Mouse (Mus musculus): ENCODE measurements around the gene Zfp628.
A peak's percentile ranks its signal among the peaks of the same experiment; 100 is the strongest.
"Not testable (repeated sequence)": the region's sequence is repeated elsewhere in the genome, so short reads cannot be mapped to it uniquely, and the experiment has no call there.

The Zfp628 gene

GRCm38 (mm10) chr7:4915007-4915665, at the start of gene Zfp628:
Gene Zfp628, plus strand, starts transcription at chr7:4915217.
- peak; percentile 95 for DNase-seq (ENCODE audit: inconsistent ontology term)

- peak; percentile 99 for DNase-seq (ENCODE audit: inconsistent ontology term)
These were observed 49.2 kb upstream of the Zfp628 start for GRCm38 (mm10) chr7:4865579-4866493.

GRCm38 (mm10) chr7:4866631-4867180, 48.3 kb upstream of the Zfp628 start:
- no peak for DNase-seq (ENCODE audit: inconsistent ontology term)

- DNase-seq (ENCODE audit: inconsistent ontology term), result no peak
These were observed 44.9 kb upstream of the Zfp628 start, which contains the start of gene Isoc2b for GRCm38 (mm10) chr7:4870133-4870532. Gene Isoc2b, minus strand, starts transcription at chr7:4870258.

- peak; percentile 99 for DNase-seq (ENCODE audit: inconsistent ontology term)
These were observed 38.2 kb upstream of the Zfp628 start, which contains the start of gene Isoc2a for GRCm38 (mm10) chr7:4876753-4877221. Gene Isoc2a, plus strand, starts transcription at chr7:4877153.

GRCm38 (mm10) chr7:4877226-4877625, 37.8 kb upstream of the Zfp628 start:
- no peak for DNase-seq (ENCODE audit: inconsistent ontology term)

- DNase-seq (ENCODE audit: inconsistent ontology term), result no peak
These were observed 36.8 kb upstream of the Zfp628 start for GRCm38 (mm10) chr7:4878186-4878585.

- DNase-seq (ENCODE audit: inconsistent ontology term), result not testable (repeated sequence)
These were observed 36.0 kb upstream of the Zfp628 start for GRCm38 (mm10) chr7:4879036-4879435.

GRCm38 (mm10) chr7:4886680-4887079, 28.3 kb upstream of the Zfp628 start:
- DNase-seq (ENCODE audit: inconsistent ontology term), result no peak

- no peak for DNase-seq (ENCODE audit: inconsistent ontology term)
These were observed 19.8 kb upstream of the Zfp628 start for GRCm38 (mm10) chr7:4895186-4895585.

- no peak for DNase-seq (ENCODE audit: inconsistent ontology term)
These were observed 16.0 kb upstream of the Zfp628 start for GRCm38 (mm10) chr7:4898851-4899648.

GRCm38 (mm10) chr7:4899649-4900522, 15.1 kb upstream of the Zfp628 start:
- DNase-seq (ENCODE audit: inconsistent ontology term), result no peak

GRCm38 (mm10) chr7:4900523-4900851, 14.5 kb upstream of the Zfp628 start:
- no peak for DNase-seq (ENCODE audit: inconsistent ontology term)

- DNase-seq (ENCODE audit: inconsistent ontology term), result no peak
These were observed 13.8 kb upstream of the Zfp628 start for GRCm38 (mm10) chr7:4901171-4901570.

- DNase-seq (ENCODE audit: inconsistent ontology term), result no peak
These were observed 12.6 kb upstream of the Zfp628 start for GRCm38 (mm10) chr7:4902404-4902803.

- DNase-seq (ENCODE audit: inconsistent ontology term), result no peak
These were observed 8.5 kb upstream of the Zfp628 start, which contains the start of gene Gm36210 for GRCm38 (mm10) chr7:4906466-4906950. Gene Gm36210, minus strand, starts transcription at chr7:4906516.

GRCm38 (mm10) chr7:4911561-4911960, 3.5 kb upstream of the Zfp628 start:
- DNase-seq (ENCODE audit: inconsistent ontology term), result peak; percentile 38

- no peak for DNase-seq (ENCODE audit: inconsistent ontology term)
These were observed 2.8 kb upstream of the Zfp628 start for GRCm38 (mm10) chr7:4912248-4912647.

- no peak for DNase-seq (ENCODE audit: inconsistent ontology term)
These were observed 826 bp downstream of the Zfp628 start for GRCm38 (mm10) chr7:4915669-4916416.

- DNase-seq (ENCODE audit: inconsistent ontology term), result no peak
These were observed 2.5 kb downstream of the Zfp628 start for GRCm38 (mm10) chr7:4917494-4917893.

All from Muller cell, postnatal 12 days (primary cell).